In genomic region chr2:102127791-102128387, GRCm38 (mm10) we compare ENCODE assay signal across 10 mouse cellular contexts. TPM values are rescaled to one million over a fixed set of nuclear protein-coding genes. Genes with fewer than 3 reads are reported as not detected.
DNase-seq lines count a peak whose midpoint lies in the region; ATAC-seq and TF ChIP-seq lines count a peak whose summit lies in the region.
"Had no signal": no experiment of that assay in that cellular context is flagged by ENCODE, and none has a peak within 500 bp of the region (broad histone marks: within the 10 kb centered on the region; RNA-seq: fewer than 3 reads in every experiment).

No protein-coding gene starts in this region.

- 71% methylated on average over 8 of the region's 8 CpGs for WGBS in lung, embryonic 15.5 days
- 50% methylated on average over 8 of the region's 8 CpGs for WGBS in heart, postnatal 0 days
- 75% methylated on average over 8 of the region's 8 CpGs for WGBS in neural tube, embryonic 15.5 days

- H3K9ac ChIP-seq in lung, embryonic 15.5 days: no peak overlapping the region
- no peak overlapping the region for H3K9ac ChIP-seq in heart, postnatal 0 days (replicated peaks; ENCODE audit: low read depth, low read length)
- H3K9ac ChIP-seq in neural tube, embryonic 15.5 days (replicated peaks): no peak overlapping the region

- no peak overlapping the region for H3ac ChIP-seq in myocyte (ENCODE audit: control insufficient read depth, insufficient read length)

- H3K36me3 ChIP-seq in lung, embryonic 15.5 days: no peaks in the 10 kb centered on the region
- H3K36me3 ChIP-seq in heart, postnatal 0 days (replicated peaks; ENCODE audit: control insufficient read depth, insufficient read depth, low read length): no peaks in the 10 kb centered on the region
- H3K36me3 ChIP-seq in myocyte (ENCODE audit: control insufficient read depth, insufficient read depth): no peaks in the 10 kb centered on the region
- no peaks in the 10 kb centered on the region for H3K36me3 ChIP-seq in neural tube, embryonic 15.5 days

- no peaks in the 10 kb centered on the region for H3K9me3 ChIP-seq in lung, embryonic 15.5 days
- H3K9me3 ChIP-seq in heart, postnatal 0 days (replicated peaks; ENCODE audit: control insufficient read depth, low read length): no peaks in the 10 kb centered on the region
- no peaks in the 10 kb centered on the region for H3K9me3 ChIP-seq in neural tube, embryonic 15.5 days (replicated peaks)

- peaks cover 83% of the 10 kb centered on the region for H3K79me2 ChIP-seq in myocyte (ENCODE audit: control insufficient read depth, insufficient read depth)

- no peak for TF ChIP-seq POLR2A in myocyte (IDR thresholded peaks at IDR 0.05; ENCODE audit: insufficient read length, low read depth)

- no peak for ATAC-seq in lung, embryonic 15.5 days (ENCODE audit: borderline replicate concordance, extremely low read depth, low FRiP score, low TSS enrichment)
- ATAC-seq in heart, postnatal 0 days (ENCODE audit: insufficient read depth, low read depth): peak; percentile 42; the same call in 1 of the 2 replicates
- ATAC-seq in neural tube, embryonic 15.5 days (ENCODE audit: low FRiP score): no peak
- ATAC-seq in inflammation-experienced regulatory T-cells, adult 6 months: no peak

- H3K27ac ChIP-seq in lung, embryonic 15.5 days: peak overlapping the region; percentile 16; the same call in 1 of the 2 replicates
- no peak overlapping the region for H3K27ac ChIP-seq in heart, postnatal 0 days (ENCODE audit: low read depth)
- no peak overlapping the region for H3K27ac ChIP-seq in neural tube, embryonic 15.5 days (replicated peaks)

- no peak overlapping the region for H3K4me2 ChIP-seq in lung, embryonic 15.5 days
- H3K4me2 ChIP-seq in heart, postnatal 0 days (ENCODE audit: low read depth, low read length): no peak overlapping the region
- no peak overlapping the region for H3K4me2 ChIP-seq in myocyte (ENCODE audit: low read depth)
- no peak overlapping the region for H3K4me2 ChIP-seq in neural tube, embryonic 15.5 days

- TF ChIP-seq EP300 in heart, postnatal 0 days (IDR thresholded peaks at IDR 0.05; ENCODE audit: low read depth): no peak

- TF ChIP-seq CTCF in heart, postnatal 0 days (IDR thresholded peaks at IDR 0.05; ENCODE audit: low read depth): no peak

- peaks cover 70% of the 10 kb centered on the region for H3K4me1 ChIP-seq in lung, embryonic 15.5 days
- H3K4me1 ChIP-seq in heart, postnatal 0 days (ENCODE audit: control insufficient read depth, insufficient read depth): no peaks in the 10 kb centered on the region
- H3K4me1 ChIP-seq in neural tube, embryonic 15.5 days: peaks cover 24% of the 10 kb centered on the region

- H3K27me3 ChIP-seq in lung, embryonic 15.5 days: no peaks in the 10 kb centered on the region
- no peaks in the 10 kb centered on the region for H3K27me3 ChIP-seq in heart, postnatal 0 days (ENCODE audit: control insufficient read depth, insufficient read depth, low read length)
- no peaks in the 10 kb centered on the region for H3K27me3 ChIP-seq in myocyte (ENCODE audit: control insufficient read depth, insufficient read depth, insufficient read length)
- no peaks in the 10 kb centered on the region for H3K27me3 ChIP-seq in neural tube, embryonic 15.5 days (replicated peaks)

- no peak for DNase-seq in lung, postnatal 25 days (ENCODE audit: low spot score)
- DNase-seq in adrenal gland, postnatal 36 days: peak; percentile 66 to 67
- peak; percentile 8 for DNase-seq in heart, postnatal 0 days (ENCODE audit: low spot score)
- no peak for DNase-seq in left cerebral cortex, adult 8-10 months (ENCODE audit: low spot score in 2 of 2)
- DNase-seq: right cerebral cortex, postnatal 25 days had no signal

- no peak overlapping the region for H3K4me3 ChIP-seq in lung, embryonic 15.5 days
- H3K4me3 ChIP-seq in heart, postnatal 0 days (ENCODE audit: low read depth, low read length): no peak overlapping the region
- H3K4me3 ChIP-seq in myocyte: no peak overlapping the region
- H3K4me3 ChIP-seq in neural tube, embryonic 15.5 days (replicated peaks): no peak overlapping the region
- H3K4me3 ChIP-seq: erythroblast, embryonic 14.5 days had no signal

TF ChIP-seq in myocyte, 11 proteins besides CTCF, POLR2A, EP300 and RAD21:
- TF ChIP-seq REST (IDR thresholded peaks at IDR 0.05; ENCODE audit: insufficient read depth, insufficient read length) (no peak), MYOG (IDR thresholded peaks at IDR 0.05; ENCODE audit: control insufficient read depth in 1 of 3, insufficient read depth in 1 of 3, insufficient read length in 2 of 3, low read depth in 2 of 3) (peak in 2 of 3 experiments; percentile 54 to 80), SRF (IDR thresholded peaks at IDR 0.05; ENCODE audit: control insufficient read depth, insufficient read length, low read depth) (no peak), POLR2AphosphoS2 (IDR thresholded peaks at IDR 0.05; ENCODE audit: insufficient read length, low read depth) (no peak), USF1 (IDR thresholded peaks at IDR 0.05; ENCODE audit: low read depth) (no peak), TCF3 (IDR thresholded peaks at IDR 0.05; ENCODE audit: insufficient read length, low read depth) (no peak), E2F4 (IDR thresholded peaks at IDR 0.05; ENCODE audit: insufficient read depth) (no peak), MAX (IDR thresholded peaks at IDR 0.05; ENCODE audit: low read depth) (no peak), MYOD1 (IDR thresholded peaks at IDR 0.05; ENCODE audit: control insufficient read depth in 1 of 3, insufficient read length in 2 of 3, low read depth in 2 of 3) (peak; percentile 30 to 76 (median 44)), TCF12 (IDR thresholded peaks at IDR 0.05; ENCODE audit: insufficient read depth, poor library complexity, severe bottlenecking) (peak; percentile 58)

RNA-seq across cellular contexts. Expression of gene Ldlrad3, which starts 58.3 kb away (rescaled TPM):
- 43.8 and 48.5 TPM in 2 replicates for polyA plus RNA-seq in lung, embryonic 15.5 days (2015; fragmentation: Nextera tagmentation; extraction: Ambion mirVana)
- 1 to 10 TPM; 8.2 to 9.3 TPM for total RNA-seq in adrenal gland, postnatal 36 days (2021)
- 3.5 and 8.5 TPM in 2 replicates for total RNA-seq in heart, postnatal 0 days (2014; rRNA removed; ENCODE audit: low replicate concordance)
- 5.2 and 5.4 TPM in 2 replicates for polyA plus RNA-seq in heart, postnatal 0 days (2015; fragmentation: Nextera tagmentation; extraction: Ambion mirVana)
- polyA plus RNA-seq in myocyte (2012; fragmentation: generic; extraction: Trizol): 32.1 TPM
- 30.7 and 32.6 TPM in 2 replicates for polyA plus RNA-seq in neural tube, embryonic 15.5 days (2015; fragmentation: Nextera tagmentation; extraction: Ambion mirVana)
- 10 to 100 TPM; 11.3 to 12.5 (median 12.0) TPM for total RNA-seq in left cerebral cortex, adult 8-10 months (2022)
- under 1 TPM; 0.30 to 0.77 (median 0.61) TPM for polyA plus RNA-seq in inflammation-experienced regulatory T-cells, adult 6 months (2017; shearing (Covaris generic))
- polyA plus RNA-seq: erythroblast, embryonic 14.5 days had no signal

Comparison
In these comparisons a context has a peak if more than half of its experiments do, and no peak if none do; other contexts are left out.
1. DNase-seq: peak in adrenal gland, postnatal 36 days (2 of 2) and heart, postnatal 0 days (single experiment); none in lung, postnatal 25 days (single experiment) and left cerebral cortex, adult 8-10 months (0 of 2).